Mouse (Mus musculus) ES-CJ7 (cell line): ENCODE results near the gene Aldob.

Experiments used
- DNase-seq: peaks from one replicate; pipeline ENCODE4 v3.0.0; 2011; ENCODE audit warnings: low read depth, low spot score

The Aldob gene

GRCm38 (mm10) chr4:49549383-49549782, at the start of gene Aldob:
Aldob (minus strand) TSS chr4:49549546.
- no peak for DNase-seq

- DNase-seq = peak; percentile 49
These were observed 48.1 kb upstream of the Aldob start, which contains the start of gene Tmem246 for GRCm38 (mm10) chr4:49597183-49598100. Tmem246 (minus strand) TSS chr4:49597876.

- peak; percentile 31 for DNase-seq
These were observed 47.5 kb upstream of the Aldob start for GRCm38 (mm10) chr4:49596846-49597182.

GRCm38 (mm10) chr4:49590152-49590551, 40.8 kb upstream of the Aldob start:
- DNase-seq = no peak

- DNase-seq = no peak
These were observed 37.5 kb upstream of the Aldob start for GRCm38 (mm10) chr4:49586811-49587210.

- no peak for DNase-seq
These were observed 36.3 kb upstream of the Aldob start for GRCm38 (mm10) chr4:49585524-49586101.

- no peak for DNase-seq
These were observed 34.9 kb upstream of the Aldob start for GRCm38 (mm10) chr4:49583965-49584831.

- DNase-seq = no peak
These were observed 31.9 kb upstream of the Aldob start for GRCm38 (mm10) chr4:49581256-49581655.

- no peak for DNase-seq
These were observed 22.8 kb upstream of the Aldob start for GRCm38 (mm10) chr4:49572194-49572593.

GRCm38 (mm10) chr4:49567613-49568012, 18.3 kb upstream of the Aldob start:
- peak; percentile 81 for DNase-seq

GRCm38 (mm10) chr4:49559915-49560772, 10.8 kb upstream of the Aldob start:
- DNase-seq = no peak

GRCm38 (mm10) chr4:49558181-49558580, 8.8 kb upstream of the Aldob start:
- DNase-seq = no peak

- no peak for DNase-seq
These were observed 8.0 kb upstream of the Aldob start for GRCm38 (mm10) chr4:49557375-49557774.

GRCm38 (mm10) chr4:49553380-49553779, 4.0 kb upstream of the Aldob start:
- no peak for DNase-seq

GRCm38 (mm10) chr4:49547544-49548219, 1.7 kb downstream of the Aldob start:
- DNase-seq = no peak

GRCm38 (mm10) chr4:49546873-49547543, 2.3 kb downstream of the Aldob start:
- DNase-seq = no peak

GRCm38 (mm10) chr4:49546026-49546425, 3.3 kb downstream of the Aldob start:
- no peak for DNase-seq

GRCm38 (mm10) chr4:49540966-49541365, 8.4 kb downstream of the Aldob start:
- DNase-seq = no peak

GRCm38 (mm10) chr4:49539665-49540064, 9.7 kb downstream of the Aldob start:
- no peak for DNase-seq

- no peak for DNase-seq
These were observed 12.7 kb downstream of the Aldob start for GRCm38 (mm10) chr4:49536671-49537070.
